Mouse (Mus musculus) yolk sac, embryonic 10.5 days (tissue): ENCODE results near the gene Ehf.
A peak's percentile ranks its signal among the peaks of the same experiment; 100 is the strongest.

ENCODE experiments used
- DNase-seq: peaks from one replicate; pipeline ENCODE4 v3.0.0-alpha.2; 2017; ENCODE audit warnings: low spot score

Ehf gene

GRCm38 (mm10) chr2:103293751-103294150 is 9.3 kb downstream of the Ehf start:
- DNase-seq, result no peak

GRCm38 (mm10) chr2:103293214-103293613 is 9.9 kb downstream of the Ehf start:
- DNase-seq, result no peak

- no peak for DNase-seq
These were observed 12.3 kb downstream of the Ehf start for GRCm38 (mm10) chr2:103290705-103291269.

GRCm38 (mm10) chr2:103290167-103290566 is 12.9 kb downstream of the Ehf start:
- no peak for DNase-seq

GRCm38 (mm10) chr2:103289407-103289950 is 13.6 kb downstream of the Ehf start:
- no peak for DNase-seq

GRCm38 (mm10) chr2:103287716-103288115 is 15.4 kb downstream of the Ehf start:
- DNase-seq, result no peak

GRCm38 (mm10) chr2:103285561-103285960 is 17.5 kb downstream of the Ehf start:
- DNase-seq, result peak; percentile 53

- DNase-seq, result no peak
These were observed 19.3 kb downstream of the Ehf start for GRCm38 (mm10) chr2:103283730-103284129.

DNA sequence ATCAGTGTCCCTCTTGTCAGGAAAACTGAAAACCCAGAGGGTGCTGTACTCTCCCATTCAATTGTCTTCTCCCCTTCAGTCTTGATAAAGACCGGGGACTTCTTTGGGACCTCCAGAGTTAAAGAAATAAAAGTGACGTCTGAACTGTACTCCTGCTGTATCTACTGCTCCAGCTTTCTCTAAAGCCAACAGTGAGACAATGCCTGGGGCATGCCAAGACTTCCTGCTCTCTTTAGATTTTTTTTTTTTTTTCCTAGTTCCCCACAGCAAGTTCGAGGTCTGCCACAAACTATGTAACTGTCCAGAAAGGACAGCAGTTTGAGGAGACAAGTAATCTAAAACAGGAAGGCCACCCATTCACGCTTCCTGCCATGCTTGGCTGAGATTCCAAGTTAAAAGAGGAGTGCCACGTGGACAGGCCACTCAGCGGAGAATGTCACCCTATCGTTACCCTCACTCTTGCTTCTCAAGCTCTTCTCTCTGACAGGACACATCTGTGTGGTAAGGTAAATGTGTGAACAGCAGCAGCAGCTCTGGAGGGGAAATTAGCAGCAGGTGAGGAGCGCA is 20.8 kb downstream of the Ehf start:
- DNase-seq, result no peak

- DNase-seq, result no peak
These were observed 23.2 kb downstream of the Ehf start for GRCm38 (mm10) chr2:103279927-103280326.

DNA sequence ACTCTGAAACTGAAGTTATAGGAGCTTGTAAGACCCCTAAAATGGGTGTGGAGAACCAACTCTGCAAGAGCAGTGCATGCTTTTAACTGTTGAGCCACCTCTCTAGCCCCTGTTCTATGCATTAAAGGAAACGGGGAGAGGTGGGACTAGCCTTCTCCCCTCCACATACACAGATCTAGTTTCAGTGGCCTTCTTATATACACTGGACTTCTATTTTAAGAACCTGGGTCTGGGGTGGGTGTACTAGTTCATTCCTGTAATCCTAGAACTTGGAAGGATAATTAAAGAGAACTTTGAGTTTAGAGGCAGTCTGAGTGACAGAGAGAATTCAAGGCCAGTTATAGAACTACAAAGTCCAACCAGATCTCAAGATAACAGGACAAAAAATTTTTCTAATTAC is 24.6 kb downstream of the Ehf start:
- no peak for DNase-seq

GRCm38 (mm10) chr2:103277794-103278193 is 25.3 kb downstream of the Ehf start:
- no peak for DNase-seq

DNA sequence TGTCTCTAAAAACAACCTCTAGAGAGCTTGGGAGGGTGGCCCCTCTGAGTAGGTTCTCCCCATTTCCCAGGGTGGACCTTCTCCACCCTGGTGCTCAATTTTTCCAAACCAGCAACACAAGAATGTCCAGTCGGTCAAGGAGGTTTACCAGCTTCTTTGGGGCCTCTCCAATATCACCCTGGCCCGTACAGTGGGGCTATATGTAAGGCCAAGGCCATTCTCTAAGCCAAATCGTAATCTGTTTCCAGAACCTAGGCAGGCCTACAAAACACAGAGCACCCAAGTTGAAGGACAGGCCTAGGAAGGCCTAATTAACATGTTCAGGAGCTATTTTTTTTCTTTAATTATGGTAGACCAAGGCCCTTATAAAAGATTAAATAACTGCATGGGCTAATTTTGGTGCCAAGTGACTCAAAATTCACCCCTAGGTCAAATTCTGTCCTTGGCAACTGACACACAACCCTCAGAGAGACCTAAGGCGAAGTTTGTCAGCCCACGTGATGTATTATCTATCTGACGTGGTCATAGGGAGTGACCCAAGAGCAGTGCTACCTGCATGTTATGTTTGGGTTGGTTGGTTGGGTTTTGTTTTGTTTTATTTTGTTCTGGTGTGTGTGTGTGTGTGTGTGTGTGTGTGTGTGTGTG is 27.6 kb downstream of the Ehf start:
- no peak for DNase-seq

GRCm38 (mm10) chr2:103274803-103275202 is 28.3 kb downstream of the Ehf start:
- no peak for DNase-seq

GRCm38 (mm10) chr2:103274270-103274669 is 28.8 kb downstream of the Ehf start:
- no peak for DNase-seq

- no peak for DNase-seq
These were observed 31.6 kb downstream of the Ehf start for GRCm38 (mm10) chr2:103271481-103271880.

- DNase-seq, result no peak
These were observed 32.4 kb downstream of the Ehf start for GRCm38 (mm10) chr2:103270556-103271160.

DNA sequence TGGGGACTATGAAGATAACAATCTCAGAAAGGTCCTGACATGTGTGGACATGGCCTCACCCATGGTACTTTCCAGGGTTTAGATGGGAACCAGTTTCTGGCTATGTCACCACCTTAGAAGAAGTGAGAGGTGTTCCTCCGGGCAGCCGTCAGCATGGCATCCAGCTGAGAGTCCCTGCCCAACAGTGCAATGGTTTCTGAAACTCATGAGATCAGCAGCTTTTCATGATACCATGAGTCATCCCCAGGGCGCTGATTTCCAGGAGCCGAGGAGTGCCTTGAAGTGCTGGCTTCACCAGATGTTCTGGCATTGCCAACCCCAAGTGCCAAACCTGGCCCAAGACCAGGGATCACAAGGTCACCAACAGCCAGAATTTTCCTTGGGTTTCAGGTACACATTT is 64.0 kb downstream of the Ehf start:
- no peak for DNase-seq

GRCm38 (mm10) chr2:103226781-103227180 is 76.3 kb downstream of the Ehf start:
- no peak for DNase-seq

- DNase-seq, result peak; percentile 45
These were observed 82.2 kb downstream of the Ehf start for GRCm38 (mm10) chr2:103220871-103221270.

GRCm38 (mm10) chr2:103218323-103218722 is 84.8 kb downstream of the Ehf start:
- no peak for DNase-seq

DNA sequence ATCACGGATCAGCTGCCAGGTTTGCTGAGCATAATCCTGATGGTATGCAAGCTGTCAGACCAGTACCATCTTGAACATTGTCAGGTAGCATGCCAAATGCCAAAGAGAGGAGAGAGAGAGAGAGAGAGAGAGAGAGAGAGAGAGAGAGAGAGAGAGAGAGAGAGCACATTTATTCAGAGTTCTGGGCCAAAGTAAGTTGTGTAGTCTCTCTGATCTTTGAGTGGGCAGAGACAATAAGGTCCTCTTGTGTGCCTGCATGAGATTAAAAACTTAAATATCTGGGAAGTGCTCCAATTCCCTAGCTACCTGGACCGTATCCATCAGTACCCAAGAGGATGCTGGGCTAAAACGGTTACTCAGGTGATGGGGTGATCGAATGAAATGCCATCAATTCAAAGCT is 87.3 kb downstream of the Ehf start:
- DNase-seq, result no peak

- no peak for DNase-seq
These were observed 88.2 kb downstream of the Ehf start for GRCm38 (mm10) chr2:103214861-103215260.
